Mouse (Mus musculus): ENCODE results near the gene Clcn6. TPM values are rescaled to one million over a fixed set of nuclear protein-coding genes. Genes with fewer than 3 reads are reported as not detected.

The Clcn6 gene
- polyA plus RNA-seq, 1 experiment from 2014 or later = 32.8 TPM

- H3K27me3 ChIP-seq = no peaks in the 10 kb centered on the region
- WGBS = 87% methylated on average over 15 of the region's 15 CpGs
- H3K36me3 ChIP-seq = no peaks in the 10 kb centered on the region
- no peak overlapping the region for H3K27ac ChIP-seq (replicated peaks)
- H3K4me1 ChIP-seq (replicated peaks) = no peaks in the 10 kb centered on the region
- H3K4me3 ChIP-seq = no peak overlapping the region
- H3K9ac ChIP-seq = no peak overlapping the region
- no peak for ATAC-seq (ENCODE audit: low FRiP score, low read depth)
- no peaks in the 10 kb centered on the region for H3K9me3 ChIP-seq
- no peak overlapping the region for H3K4me2 ChIP-seq
These were observed 75.0 kb downstream of the Clcn6 start for GRCm38 (mm10) chr4:147963623-147964022.

DNA sequence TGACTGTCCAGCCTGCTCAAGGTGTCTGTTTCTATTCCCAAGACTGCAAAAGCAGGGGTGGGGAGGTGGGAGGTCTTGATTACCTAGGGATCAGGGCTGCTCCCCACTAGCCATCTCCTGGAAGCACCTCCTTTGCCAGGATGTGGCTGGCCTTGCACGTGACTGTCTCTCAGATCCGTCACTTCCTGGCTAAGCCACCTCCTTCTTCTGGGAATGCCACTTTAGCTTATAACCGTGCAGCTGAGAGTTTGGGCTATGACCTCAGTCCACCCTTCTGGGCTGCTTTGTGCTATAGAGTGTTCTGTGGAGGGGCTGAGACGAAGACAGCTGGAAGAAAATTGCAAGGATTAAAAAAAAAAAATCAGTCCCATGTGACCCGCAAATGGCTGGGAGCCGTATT is 75.8 kb downstream of the Clcn6 start:
- H3K27ac ChIP-seq (replicated peaks) = no peak overlapping the region
- ATAC-seq (ENCODE audit: low FRiP score, low read depth) = no peak
- no peak overlapping the region for H3K4me2 ChIP-seq
- no peaks in the 10 kb centered on the region for H3K36me3 ChIP-seq
- H3K4me1 ChIP-seq (replicated peaks) = no peaks in the 10 kb centered on the region
- no peaks in the 10 kb centered on the region for H3K27me3 ChIP-seq
- H3K9me3 ChIP-seq = no peaks in the 10 kb centered on the region
- no peak overlapping the region for H3K4me3 ChIP-seq
- WGBS = 61% methylated on average over 6 of the region's 6 CpGs
- no peak overlapping the region for H3K9ac ChIP-seq

DNA sequence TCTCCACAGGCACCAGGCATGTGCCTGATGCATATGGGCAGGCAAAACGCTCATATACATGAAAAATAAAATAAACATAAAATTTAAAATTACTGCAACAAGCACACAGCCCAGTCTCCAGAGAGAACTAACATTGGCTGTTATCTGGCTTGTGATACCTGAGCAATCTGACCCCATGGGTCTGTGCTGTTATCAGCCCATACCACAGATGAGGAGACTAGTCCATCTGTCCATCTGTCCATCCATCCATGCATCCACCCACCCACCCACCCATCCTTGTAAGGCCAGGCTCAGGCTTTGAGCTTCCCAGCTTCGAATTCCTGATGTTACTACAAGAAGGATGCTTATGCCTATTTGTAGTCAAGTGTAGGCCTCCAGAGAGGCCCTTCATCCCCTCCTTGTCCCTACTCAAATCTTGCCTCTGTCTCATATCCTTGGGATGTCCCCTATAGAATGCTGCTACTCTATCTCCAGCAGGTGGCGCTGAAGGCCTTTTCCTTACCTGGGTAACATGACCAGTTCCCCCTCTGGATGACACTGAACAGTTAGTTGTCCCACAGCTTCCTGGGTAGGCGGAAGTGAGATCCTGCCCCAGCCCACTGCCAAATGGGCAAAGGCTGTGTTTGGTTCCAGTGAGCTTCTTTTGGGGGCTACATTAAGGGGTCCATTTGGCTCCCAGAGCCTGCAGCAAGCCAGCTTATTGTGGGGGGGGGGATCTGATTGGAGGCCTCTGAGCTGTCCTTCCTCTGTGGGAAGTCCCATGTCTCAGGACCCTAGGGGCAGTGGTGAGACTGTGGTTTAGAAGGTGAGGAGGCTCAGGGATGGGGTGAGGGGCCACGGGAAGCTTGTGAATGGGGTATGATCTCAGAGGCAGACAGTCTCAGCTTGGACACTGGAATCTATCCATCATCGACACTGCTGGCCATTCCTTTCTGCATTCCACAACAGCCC is 78.5 kb downstream of the Clcn6 start:
- peak; percentile 79; the same call in 1 of the 2 replicates for ATAC-seq (ENCODE audit: low FRiP score, low read depth)
- H3K27me3 ChIP-seq = no peaks in the 10 kb centered on the region
- 51% methylated on average over 6 of the region's 6 CpGs for WGBS

DNA sequence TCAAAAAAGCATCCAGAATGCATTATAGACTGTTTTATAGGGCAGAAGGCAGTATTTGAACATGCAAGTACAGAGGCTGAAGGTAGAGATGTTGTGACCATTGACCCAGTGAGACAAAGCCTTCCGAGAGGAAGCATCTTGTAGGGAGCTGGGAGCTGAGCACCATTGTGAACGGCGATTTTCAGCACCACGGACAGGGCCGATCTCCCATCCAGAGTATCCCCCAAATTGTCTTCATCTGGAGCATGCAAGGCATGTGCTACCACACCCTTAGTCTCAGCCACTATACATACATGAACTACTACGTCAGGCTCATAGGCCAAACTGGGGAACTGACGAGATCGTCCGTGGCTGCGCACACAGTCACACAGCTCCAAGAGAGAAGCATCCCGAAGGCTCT is 81.5 kb downstream of the Clcn6 start:
- H3K27me3 ChIP-seq = no peaks in the 10 kb centered on the region
- no peaks in the 10 kb centered on the region for H3K9me3 ChIP-seq
- no peak overlapping the region for H3K4me3 ChIP-seq
- no peaks in the 10 kb centered on the region for H3K4me1 ChIP-seq (replicated peaks)
- H3K4me2 ChIP-seq = no peak overlapping the region
- H3K27ac ChIP-seq (replicated peaks) = no peak overlapping the region
- H3K9ac ChIP-seq = no peak overlapping the region
- no peaks in the 10 kb centered on the region for H3K36me3 ChIP-seq
- WGBS = 44% methylated on average over 11 of the region's 11 CpGs
- no peak for ATAC-seq (ENCODE audit: low FRiP score, low read depth)

More for the DNA sequence above, 78.5 kb downstream of the Clcn6 start:
- Histone ChIP-seq H3K9ac (no peak overlapping the region), H3K4me3 (no peak overlapping the region), H3K36me3 (no peaks in the 10 kb centered on the region), H3K4me1 (replicated peaks) (no peaks in the 10 kb centered on the region), H3K27ac (replicated peaks) (no peak overlapping the region), H3K4me2 (no peak overlapping the region), H3K9me3 (no peaks in the 10 kb centered on the region)

Other genes starting within 250 kb of the Clcn6 start
- 3.9 and 4.7 TPM in 2 replicates for gene Zfp984, start 229.0 kb downstream of the Clcn6 start, polyA plus RNA-seq (2015; fragmentation: Nextera tagmentation; extraction: Ambion mirVana)
- gene Zfp933, start 190.5 kb downstream of the Clcn6 start, polyA plus RNA-seq (2015; fragmentation: Nextera tagmentation; extraction: Ambion mirVana) = 7.0 and 7.8 TPM in 2 replicates
- 38.1 and 39.8 TPM in 2 replicates for gene Miip, start 170.0 kb downstream of the Clcn6 start, polyA plus RNA-seq (2015; fragmentation: Nextera tagmentation; extraction: Ambion mirVana)
- 10.7 and 12.5 TPM in 2 replicates for gene Fv1, start 169.8 kb downstream of the Clcn6 start, polyA plus RNA-seq (2015; fragmentation: Nextera tagmentation; extraction: Ambion mirVana)
- gene Mfn2, start 134.1 kb downstream of the Clcn6 start, polyA plus RNA-seq (2015; fragmentation: Nextera tagmentation; extraction: Ambion mirVana) = 93.6 and 104 TPM in 2 replicates
- gene Plod1, start 102.1 kb downstream of the Clcn6 start, polyA plus RNA-seq (2015; fragmentation: Nextera tagmentation; extraction: Ambion mirVana) = 25.9 and 26.3 TPM in 2 replicates
- gene 2510039O18Rik, start 97.9 kb downstream of the Clcn6 start, polyA plus RNA-seq (2015; fragmentation: Nextera tagmentation; extraction: Ambion mirVana) = 13.3 and 14.0 TPM in 2 replicates
- 0.19 and 0.35 TPM in 2 replicates for gene Nppb, start 53.0 kb downstream of the Clcn6 start, polyA plus RNA-seq (2015; fragmentation: Nextera tagmentation; extraction: Ambion mirVana)
- 1.6 and 1.7 TPM in 2 replicates for gene Nppa, start 38.1 kb downstream of the Clcn6 start, polyA plus RNA-seq (2015; fragmentation: Nextera tagmentation; extraction: Ambion mirVana)
- 18.0 and 22.1 TPM in 2 replicates for gene Mthfr, start 256 bp upstream of the Clcn6 start, polyA plus RNA-seq (2015; fragmentation: Nextera tagmentation; extraction: Ambion mirVana)
- gene Agtrap, start 49.2 kb upstream of the Clcn6 start, polyA plus RNA-seq (2015; fragmentation: Nextera tagmentation; extraction: Ambion mirVana) = 6.0 and 6.8 TPM in 2 replicates
- gene Mad2l2, start 91.6 kb upstream of the Clcn6 start, polyA plus RNA-seq (2015; fragmentation: Nextera tagmentation; extraction: Ambion mirVana) = 98.3 and 110 TPM in 2 replicates
- gene Draxin, start 91.9 kb upstream of the Clcn6 start, polyA plus RNA-seq (2015; fragmentation: Nextera tagmentation; extraction: Ambion mirVana) = 15.4 and 16.1 TPM in 2 replicates
- gene Fbxo6, start 113.3 kb upstream of the Clcn6 start, polyA plus RNA-seq (2015; fragmentation: Nextera tagmentation; extraction: Ambion mirVana) = 21.7 and 21.8 TPM in 2 replicates
- 93.3 and 96.0 TPM in 2 replicates for gene Fbxo44, start 121.7 kb upstream of the Clcn6 start, polyA plus RNA-seq (2015; fragmentation: Nextera tagmentation; extraction: Ambion mirVana)
- 21.4 and 23.4 TPM in 2 replicates for gene Fbxo2, start 121.8 kb upstream of the Clcn6 start, polyA plus RNA-seq (2015; fragmentation: Nextera tagmentation; extraction: Ambion mirVana)
- 13.3 and 15.3 TPM in 2 replicates for gene Disp3, start 249.1 kb upstream of the Clcn6 start, polyA plus RNA-seq (2015; fragmentation: Nextera tagmentation; extraction: Ambion mirVana)

All from hindbrain, embryonic 15.5 days (tissue).